Comparison of ENCODE assay signal across 17 mouse cellular contexts in genomic region chr4:122853691-122854090, GRCm38 (mm10). TPM values are rescaled to one million over a fixed set of nuclear protein-coding genes. Genes with fewer than 3 reads are reported as not detected.
DNase-seq lines count a peak whose midpoint lies in the region; ATAC-seq and TF ChIP-seq lines count a peak whose summit lies in the region.
"Had no signal": no experiment of that assay in that cellular context is flagged by ENCODE, and none has a peak within 500 bp of the region (broad histone marks: within the 10 kb centered on the region; RNA-seq: fewer than 3 reads in every experiment).

No protein-coding gene starts in this region.

- no peak overlapping the region for H3K4me2 ChIP-seq in liver, embryonic 16.5 days (ENCODE audit: low read depth, low read length)
- H3K4me2 ChIP-seq in liver, embryonic 11.5 days: no peak overlapping the region
- H3K4me2 ChIP-seq in CH12.LX (ENCODE audit: insufficient read depth, low read depth, poor library complexity, severe bottlenecking): no peak overlapping the region
- H3K4me2 ChIP-seq in intestine, embryonic 15.5 days (replicated peaks): no peak overlapping the region
- H3K4me2 ChIP-seq: limb, embryonic 15.5 days; neural tube, embryonic 15.5 days; stomach, embryonic 15.5 days had no signal

- ATAC-seq in liver, embryonic 16.5 days (ENCODE audit: low read depth): peak; percentile 17; the same call in 1 of the 2 replicates
- ATAC-seq in liver, embryonic 11.5 days (replicated peaks; ENCODE audit: low FRiP score): no peak
- peak; percentile 88 for ATAC-seq in granulocyte monocyte progenitor cell, adult 5-6 weeks (replicated peaks; ENCODE audit: poor library complexity, severe bottlenecking)
- no peak for ATAC-seq in intestine, embryonic 15.5 days
- ATAC-seq: forebrain, postnatal 0 days; hindbrain, embryonic 16.5 days had no signal

- no peak for TF ChIP-seq CTCF in CH12.LX (conservative IDR thresholded peaks at IDR 0.05 in 1 of 2, IDR thresholded peaks at IDR 0.05 in 1 of 2; ENCODE audit: low read depth in 2 of 2, low read length in 2 of 2)

- dilution Hi-C loops in CH12.LX (cut with MboI; ENCODE audit: extremely low pct_ligation_motif_present, extremely low pct_unique_long_range_greater_than_20kb, low sequenced_read_pairs): no loop called here

- in situ Hi-C loops in CH12.LX (cut with MboI; ENCODE audit: low pct_ligation_motif_present, low pct_unique_long_range_greater_than_20kb, low sequenced_read_pairs): no loop called here

- no peaks in the 10 kb centered on the region for H3K79me2 ChIP-seq in CH12.LX (replicated peaks; ENCODE audit: control insufficient read depth, extremely low read depth, insufficient read depth, poor library complexity, severe bottlenecking)

- WGBS in liver, embryonic 16.5 days (ENCODE audit: insufficient replicate concordance): 42% methylated on average over 2 of the region's 2 CpGs
- WGBS in liver, embryonic 11.5 days: 59% methylated on average over 2 of the region's 2 CpGs
- WGBS in intestine, embryonic 15.5 days: 44% methylated on average over 2 of the region's 2 CpGs

- H3K9ac ChIP-seq in liver, embryonic 16.5 days (ENCODE audit: low read depth, low read length): no peak overlapping the region
- no peak overlapping the region for H3K9ac ChIP-seq in liver, embryonic 11.5 days (ENCODE audit: low read depth, low read length)
- H3K9ac ChIP-seq in CH12.LX (ENCODE audit: insufficient read depth, low read depth): no peak overlapping the region
- no peak overlapping the region for H3K9ac ChIP-seq in intestine, embryonic 15.5 days
- H3K9ac ChIP-seq: forebrain, postnatal 0 days; limb, embryonic 15.5 days; neural tube, embryonic 15.5 days; stomach, embryonic 15.5 days had no signal

- H3K9me3 ChIP-seq in liver, embryonic 16.5 days (replicated peaks; ENCODE audit: control insufficient read depth, low read length): no peaks in the 10 kb centered on the region
- H3K9me3 ChIP-seq in liver, embryonic 11.5 days (ENCODE audit: control insufficient read depth, low read length): no peaks in the 10 kb centered on the region
- no peaks in the 10 kb centered on the region for H3K9me3 ChIP-seq in CH12.LX (replicated peaks; ENCODE audit: low read length)
- no peaks in the 10 kb centered on the region for H3K9me3 ChIP-seq in intestine, embryonic 15.5 days
- H3K9me3 ChIP-seq: limb, embryonic 15.5 days; megakaryocyte, embryonic 14.5 days; neural tube, embryonic 15.5 days; stomach, embryonic 15.5 days had no signal

- H3K27me3 ChIP-seq in liver, embryonic 16.5 days (ENCODE audit: control insufficient read depth, insufficient read depth, low read depth, low read length): no peaks in the 10 kb centered on the region
- H3K27me3 ChIP-seq in liver, embryonic 11.5 days (replicated peaks; ENCODE audit: control insufficient read depth, insufficient read depth, low read length): no peaks in the 10 kb centered on the region
- H3K27me3 ChIP-seq in CH12.LX (replicated peaks): no peaks in the 10 kb centered on the region
- no peaks in the 10 kb centered on the region for H3K27me3 ChIP-seq in splenic B cell, adult 2 months (ENCODE audit: control insufficient read depth, insufficient read depth, low read length, poor library complexity, severe bottlenecking)
- no peaks in the 10 kb centered on the region for H3K27me3 ChIP-seq in intestine, embryonic 15.5 days (replicated peaks)
- H3K27me3 ChIP-seq: limb, embryonic 15.5 days; megakaryocyte, embryonic 14.5 days; neural tube, embryonic 15.5 days; stomach, embryonic 15.5 days had no signal

- H3K4me3 ChIP-seq in liver, embryonic 16.5 days (ENCODE audit: low read depth, low read length): no peak overlapping the region
- H3K4me3 ChIP-seq in liver, embryonic 11.5 days (ENCODE audit: low read depth, low read length): no peak overlapping the region
- no peak overlapping the region for H3K4me3 ChIP-seq in CH12.LX (replicated peaks in 1 of 3; ENCODE audit: low read depth in 2 of 3, low read length in 2 of 3, poor library complexity in 1 of 3)
- H3K4me3 ChIP-seq in intestine, embryonic 15.5 days (replicated peaks): no peak overlapping the region
- H3K4me3 ChIP-seq: limb, embryonic 15.5 days; megakaryocyte, embryonic 14.5 days; neural tube, embryonic 15.5 days; stomach, embryonic 15.5 days had no signal

- no peaks in the 10 kb centered on the region; the same call in 1 of the 2 replicates for H3K4me1 ChIP-seq in liver, embryonic 16.5 days (ENCODE audit: control insufficient read depth, low read depth, low read length)
- H3K4me1 ChIP-seq in liver, embryonic 11.5 days (replicated peaks; ENCODE audit: control insufficient read depth, insufficient read depth, low read length): no peaks in the 10 kb centered on the region
- peaks cover 6 to 55% of the 10 kb centered on the region in 2 experiments for H3K4me1 ChIP-seq in CH12.LX (ENCODE audit: control insufficient read depth in 1 of 2, insufficient read depth in 2 of 2)
- H3K4me1 ChIP-seq in intestine, embryonic 15.5 days (replicated peaks): no peaks in the 10 kb centered on the region
- H3K4me1 ChIP-seq: limb, embryonic 15.5 days; neural tube, embryonic 15.5 days; stomach, embryonic 15.5 days had no signal

- no peak for DNase-seq in liver, embryonic 11.5 days (ENCODE audit: low spot score)
- peak; percentile 66 for DNase-seq in CH12.LX (ENCODE audit: extremely low read depth)
- DNase-seq in splenic B cell, adult 2 months (ENCODE audit: low read depth, low spot score): peak; percentile 88
- DNase-seq in kidney, postnatal 25 days: no peak
- DNase-seq: cerebellum, adult 8-10 months; embryo, embryonic 11 days; forebrain, postnatal 0 days; gastrocnemius, postnatal 36 days; kidney, adult 8-10 months had no signal

- no peak; the same call in 1 of the 2 replicates for TF ChIP-seq POLR2A in CH12.LX (IDR thresholded peaks at IDR 0.05; ENCODE audit: low read depth, low read length)

- peaks cover 5% of the 10 kb centered on the region for H3K36me3 ChIP-seq in liver, embryonic 16.5 days (ENCODE audit: control insufficient read depth, insufficient read depth)
- H3K36me3 ChIP-seq in liver, embryonic 11.5 days (ENCODE audit: control insufficient read depth, insufficient read depth, low read length): peaks cover 16% of the 10 kb centered on the region; the same call in 1 of the 2 replicates
- H3K36me3 ChIP-seq in CH12.LX (replicated peaks in 1 of 2; ENCODE audit: control insufficient read depth in 1 of 2, insufficient read depth in 1 of 2, low read length in 1 of 2): peaks cover 58 to 84% of the 10 kb centered on the region in 2 experiments
- H3K36me3 ChIP-seq in splenic B cell, adult 2 months (ENCODE audit: control insufficient read depth, insufficient read depth, low read length, poor library complexity, severe bottlenecking): peaks cover 6% of the 10 kb centered on the region
- peaks cover 19% of the 10 kb centered on the region for H3K36me3 ChIP-seq in intestine, embryonic 15.5 days

- TF ChIP-seq EP300 in CH12.LX (IDR thresholded peaks at IDR 0.05; ENCODE audit: low read length): peak; percentile 83

- H3K27ac ChIP-seq in liver, embryonic 16.5 days (ENCODE audit: low read length): peak overlapping the region; percentile 19; the same call in 1 of the 2 replicates
- no peak overlapping the region for H3K27ac ChIP-seq in liver, embryonic 11.5 days (ENCODE audit: low read depth, low read length)
- peak overlapping the region; percentile 74; the same call in 1 of the 2 replicates for H3K27ac ChIP-seq in CH12.LX (ENCODE audit: insufficient read depth, low read depth)
- no peak overlapping the region for H3K27ac ChIP-seq in intestine, embryonic 15.5 days
- H3K27ac ChIP-seq: limb, embryonic 15.5 days; neural tube, embryonic 15.5 days; stomach, embryonic 15.5 days had no signal

- TF ChIP-seq RAD21 in CH12.LX (IDR thresholded peaks at IDR 0.05; ENCODE audit: low read depth, low read length): no peak

TF ChIP-seq in CH12.LX, 34 proteins besides CTCF, POLR2A, EP300 and RAD21:
- peak; percentile 96 for TF ChIP-seq IRF4 (IDR thresholded peaks at IDR 0.05; ENCODE audit: low read depth, low read length)
- peak; percentile 30; the same call in 1 of the 2 replicates for TF ChIP-seq ZNF384 (IDR thresholded peaks at IDR 0.05; ENCODE audit: low read depth, low read length)
- no peak for TF ChIP-seq GABPA (IDR thresholded peaks at IDR 0.05; ENCODE audit: insufficient replicate concordance, low read depth, low read length)
- TF ChIP-seq SIN3A (IDR thresholded peaks at IDR 0.05; ENCODE audit: low read length): peak; percentile 50; the same call in 1 of the 2 replicates
- TF ChIP-seq POLR2AphosphoS2 (IDR thresholded peaks at IDR 0.05; ENCODE audit: low read depth, low read length): no peak
- TF ChIP-seq ETS1 (conservative IDR thresholded peaks at IDR 0.05; ENCODE audit: low read depth, low read length): peak; percentile 52; the same call in 1 of the 2 replicates
- no peak for TF ChIP-seq PAX5 (IDR thresholded peaks at IDR 0.05; ENCODE audit: low read length)

RNA-seq across cellular contexts. Expression of gene Ppt1, which starts 17.6 kb away (rescaled TPM):
- 20.6 and 21.9 TPM in 2 replicates for polyA plus RNA-seq in liver, embryonic 16.5 days (2015; fragmentation: Nextera tagmentation; extraction: Ambion mirVana)
- polyA plus RNA-seq in liver, embryonic 11.5 days (2014; fragmentation: Nextera tagmentation; extraction: Ambion mirVana): 42.9 and 44.5 TPM in 2 replicates
- total RNA-seq in CH12.LX (2012; rRNA removed): 23.7 and 23.8 TPM in 2 replicates
- total RNA-seq in CH12.LX (2014; rRNA removed): 23.9 and 24.2 TPM in 2 replicates
- polyA plus RNA-seq in CH12.LX (2012; ENCODE audit: insufficient read length, low read depth): 30.7 TPM in 2 replicates
- 59.3 and 67.4 TPM in 2 replicates for total RNA-seq in granulocyte monocyte progenitor cell, adult 5-6 weeks (2014; fragmentation: Nextera tagmentation)
- 79.1 and 80.1 TPM in 2 replicates for total RNA-seq in granulocyte monocyte progenitor cell, adult 5-6 weeks (2017)
- 69.5 and 70.7 TPM in 2 replicates for polyA plus RNA-seq in intestine, embryonic 15.5 days (2015; fragmentation: Nextera tagmentation; extraction: Ambion mirVana)

RNA-seq across cellular contexts. Expression of gene Cap1, which starts 32.2 kb away (rescaled TPM):
- polyA plus RNA-seq in liver, embryonic 16.5 days (2015; fragmentation: Nextera tagmentation; extraction: Ambion mirVana): 26.4 and 33.7 TPM in 2 replicates
- polyA plus RNA-seq in liver, embryonic 11.5 days (2014; fragmentation: Nextera tagmentation; extraction: Ambion mirVana): 52.2 and 56.5 TPM in 2 replicates
- total RNA-seq in CH12.LX (2012; rRNA removed): 118 and 128 TPM in 2 replicates
- total RNA-seq in CH12.LX (2014; rRNA removed): 159 TPM in 2 replicates
- polyA plus RNA-seq in CH12.LX (2012; ENCODE audit: insufficient read length, low read depth): 163 and 195 TPM in 2 replicates
- total RNA-seq in granulocyte monocyte progenitor cell, adult 5-6 weeks (2014; fragmentation: Nextera tagmentation): 122 and 132 TPM in 2 replicates
- 132 and 157 TPM in 2 replicates for total RNA-seq in granulocyte monocyte progenitor cell, adult 5-6 weeks (2017)
- 82.4 and 84.9 TPM in 2 replicates for polyA plus RNA-seq in intestine, embryonic 15.5 days (2015; fragmentation: Nextera tagmentation; extraction: Ambion mirVana)

Comparison
In these comparisons a context has a peak if more than half of its experiments do, and no peak if none do; other contexts are left out.
1. ATAC-seq: peak in liver, embryonic 16.5 days (single experiment) and granulocyte monocyte progenitor cell, adult 5-6 weeks (single experiment); none in liver, embryonic 11.5 days (single experiment) and intestine, embryonic 15.5 days (single experiment).
2. H3K27ac ChIP-seq: peak in liver, embryonic 16.5 days (single experiment) and CH12.LX (single experiment); none in liver, embryonic 11.5 days (single experiment) and intestine, embryonic 15.5 days (single experiment).
3. DNase-seq: peak in CH12.LX (single experiment) and splenic B cell, adult 2 months (single experiment); none in liver, embryonic 11.5 days (single experiment) and kidney, postnatal 25 days (0 of 2).